Mouse (Mus musculus) kidney, embryonic 15.5 days (tissue): Measurements from ENCODE around the gene Rere. TPM values are rescaled to one million over a fixed set of nuclear protein-coding genes. Genes with fewer than 3 reads are reported as not detected.

ENCODE experiments used
- ATAC-seq: fragments of 200-750 bp; cut with Nextera tagmentation; replicated peaks from 2 replicates; pipeline ENCODE4 v1.8.0; 2017; ENCODE audit warnings: moderate TSS enrichment; ENCODE audit not compliant: low FRiP score
- H3K27ac ChIP-seq: fragments of 300-500 bp; sonication (generic); 2 replicates; pipeline ENCODE4 v1.5.1; 2015; ENCODE audit warnings: mild to moderate bottlenecking, inconsistent platforms
- H3K27me3 ChIP-seq: fragments of 300-500 bp; sonication (generic); 2 replicates; pipeline ENCODE4 v1.6.1; 2015; ENCODE audit warnings: inconsistent platforms
- H3K36me3 ChIP-seq: fragments of 300-500 bp; sonication (generic); 2 replicates; pipeline ENCODE4 v1.6.1; 2015; ENCODE audit warnings: inconsistent platforms
- H3K4me1 ChIP-seq: fragments of 300-500 bp; sonication (generic); 2 replicates; pipeline ENCODE4 v1.6.1; 2015; ENCODE audit warnings: inconsistent platforms
- H3K4me2 ChIP-seq: fragments of 300-500 bp; sonication (generic); 2 replicates; pipeline ENCODE4 v1.6.1; 2015; ENCODE audit warnings: moderate library complexity, mild to moderate bottlenecking, inconsistent platforms
- H3K4me3 ChIP-seq: fragments of 300-500 bp; sonication (generic); replicated peaks from 2 replicates; pipeline ENCODE4 v1.5.1; 2015; ENCODE audit warnings: mild to moderate bottlenecking, inconsistent platforms
- H3K9ac ChIP-seq: fragments of 300-500 bp; sonication (generic); 2 replicates; pipeline ENCODE4 v1.6.1; 2015; ENCODE audit warnings: mild to moderate bottlenecking, inconsistent platforms
- H3K9me3 ChIP-seq: fragments of 300-500 bp; sonication (generic); replicated peaks from 2 replicates; pipeline ENCODE4 v1.6.1; 2016; ENCODE audit warnings: inconsistent platforms
- WGBS: fragments of 180-500 bp; shearing (Covaris S2); methylation state at CpG from one replicate; pipeline ENCODE4 v1.1.7; 2015; ENCODE audit warnings: mixed read lengths; 5-methylcytosine and 5-hydroxymethylcytosine counted together
- polyA plus RNA-seq: library from polyadenylated mRNA; unstranded; fragments of >200 nt; fragmentation: Nextera tagmentation; extraction: Ambion mirVana; gene quantifications from 2 replicates; pipeline ENCODE4 v1.2.1, GENCODE M21; 2015

The Rere gene
- polyA plus RNA-seq, 1 experiment from 2014 or later, result 35.1 TPM

GRCm38 (mm10) chr4:150575363-150576092 lies 294.1 kb downstream of the Rere start:
- H3K4me3 ChIP-seq, result no peak overlapping the region
- no peak overlapping the region for H3K4me2 ChIP-seq
- WGBS, result 67% methylated on average over 3 of the region's 3 CpGs
- H3K27me3 ChIP-seq, result no peaks in the 10 kb centered on the region
- H3K36me3 ChIP-seq, result peaks cover 57% of the 10 kb centered on the region
- peaks cover 51% of the 10 kb centered on the region for H3K4me1 ChIP-seq
- ATAC-seq, result peak; percentile 63
- peak overlapping the region; percentile 78 for H3K27ac ChIP-seq
- H3K9me3 ChIP-seq, result no peaks in the 10 kb centered on the region
- H3K9ac ChIP-seq, result no peak overlapping the region

GRCm38 (mm10) chr4:150576339-150576738 lies 294.9 kb downstream of the Rere start:
- H3K27ac ChIP-seq, result peak overlapping the region; percentile 78
- H3K4me2 ChIP-seq, result no peak overlapping the region
- H3K36me3 ChIP-seq, result peaks cover 62% of the 10 kb centered on the region
- no peaks in the 10 kb centered on the region for H3K9me3 ChIP-seq
- no peak overlapping the region for H3K9ac ChIP-seq
- H3K4me1 ChIP-seq, result peaks cover 49% of the 10 kb centered on the region
- no peak overlapping the region for H3K4me3 ChIP-seq
- WGBS, result 73% methylated on average over 3 of the region's 3 CpGs
- ATAC-seq, result no peak
- H3K27me3 ChIP-seq, result no peaks in the 10 kb centered on the region

- Histone ChIP-seq H3K27ac (no peak overlapping the region), H3K27me3 (no peaks in the 10 kb centered on the region), H3K36me3 (peaks cover 53% of the 10 kb centered on the region), H3K9me3 (no peaks in the 10 kb centered on the region), H3K9ac (no peak overlapping the region), H3K4me3 (no peak overlapping the region), H3K4me2 (no peak overlapping the region), H3K4me1 (peaks cover 52% of the 10 kb centered on the region)
- no peak for ATAC-seq
- WGBS, result 95% methylated on average over 3 of the region's 3 CpGs
Observed at GRCm38 (mm10) chr4:150578021-150578420, 296.6 kb downstream of the Rere start.

- no peak for ATAC-seq
- H3K4me1 ChIP-seq, result peaks cover 63% of the 10 kb centered on the region
- H3K4me3 ChIP-seq, result no peak overlapping the region
- no peaks in the 10 kb centered on the region for H3K9me3 ChIP-seq
- 50% methylated on average over 10 of the region's 10 CpGs for WGBS
- no peak overlapping the region for H3K4me2 ChIP-seq
- no peaks in the 10 kb centered on the region for H3K27me3 ChIP-seq
- no peak overlapping the region for H3K9ac ChIP-seq
- peak overlapping the region; percentile 93 for H3K27ac ChIP-seq
- H3K36me3 ChIP-seq, result peaks cover 22% of the 10 kb centered on the region
Observed at GRCm38 (mm10) chr4:150581931-150582723, 300.7 kb downstream of the Rere start.

GRCm38 (mm10) chr4:150582966-150583776 lies 301.7 kb downstream of the Rere start:
- Histone ChIP-seq H3K27me3 (no peaks in the 10 kb centered on the region), H3K4me1 (peaks cover 73% of the 10 kb centered on the region), H3K4me2 (peak overlapping the region; percentile 42), H3K9me3 (no peaks in the 10 kb centered on the region), H3K36me3 (peaks cover 18% of the 10 kb centered on the region), H3K4me3 (no peak overlapping the region), H3K9ac (0 out of 2 replicates have a peak overlapping the region, but pooled peaks have one; percentile 4), H3K27ac (peak overlapping the region; percentile 93)
- 7% methylated on average over 13 of the region's 13 CpGs for WGBS
- ATAC-seq, result peak; percentile 76

GRCm38 (mm10) chr4:150583777-150584135 lies 302.3 kb downstream of the Rere start:
- peak; percentile 67 for ATAC-seq
- peaks cover 76% of the 10 kb centered on the region for H3K4me1 ChIP-seq
- H3K4me2 ChIP-seq, result peak overlapping the region; percentile 42
- 0 out of 2 replicates have a peak overlapping the region, but pooled peaks have one; percentile 4 for H3K9ac ChIP-seq
- H3K4me3 ChIP-seq, result no peak overlapping the region
- peak overlapping the region; percentile 93 for H3K27ac ChIP-seq
- no peaks in the 10 kb centered on the region for H3K9me3 ChIP-seq
- peaks cover 14% of the 10 kb centered on the region for H3K36me3 ChIP-seq
- 19% methylated on average over 3 of the region's 3 CpGs for WGBS
- H3K27me3 ChIP-seq, result no peaks in the 10 kb centered on the region

- Histone ChIP-seq H3K9me3 (no peaks in the 10 kb centered on the region), H3K4me1 (peaks cover 97% of the 10 kb centered on the region), H3K9ac (no peak overlapping the region), H3K36me3 (peaks cover 2% of the 10 kb centered on the region; the same call in 1 of the 2 replicates), H3K27ac (0 out of 2 replicates have a peak overlapping the region, but pooled peaks have one; percentile 93), H3K4me3 (no peak overlapping the region), H3K4me2 (no peak overlapping the region), H3K27me3 (no peaks in the 10 kb centered on the region)
- no peak for ATAC-seq
- 87% methylated on average over 2 of the region's 2 CpGs for WGBS
Observed at GRCm38 (mm10) chr4:150585800-150586199, 304.4 kb downstream of the Rere start.

GRCm38 (mm10) chr4:150586275-150586674 lies 304.8 kb downstream of the Rere start:
- no peak for ATAC-seq
- H3K9ac ChIP-seq, result no peak overlapping the region
- no peaks in the 10 kb centered on the region for H3K36me3 ChIP-seq
- H3K9me3 ChIP-seq, result no peaks in the 10 kb centered on the region
- H3K4me2 ChIP-seq, result no peak overlapping the region
- no peak overlapping the region for H3K4me3 ChIP-seq
- peaks cover 97% of the 10 kb centered on the region for H3K4me1 ChIP-seq
- H3K27ac ChIP-seq, result 0 out of 2 replicates have a peak overlapping the region, but pooled peaks have one; percentile 57
- WGBS, result 66% methylated on average over 5 of the region's 5 CpGs
- no peaks in the 10 kb centered on the region for H3K27me3 ChIP-seq

- no peak for ATAC-seq
- Histone ChIP-seq H3K4me1 (peaks cover 97% of the 10 kb centered on the region), H3K9ac (no peak overlapping the region), H3K9me3 (no peaks in the 10 kb centered on the region), H3K27ac (peak overlapping the region; percentile 57), H3K4me2 (no peak overlapping the region), H3K27me3 (no peaks in the 10 kb centered on the region), H3K36me3 (no peaks in the 10 kb centered on the region), H3K4me3 (no peak overlapping the region)
- WGBS, result 66% methylated on average over 8 of the region's 8 CpGs
Observed at GRCm38 (mm10) chr4:150587597-150588299, 306.3 kb downstream of the Rere start.

- H3K4me2 ChIP-seq, result no peak overlapping the region
- no peak overlapping the region for H3K4me3 ChIP-seq
- no peaks in the 10 kb centered on the region for H3K27me3 ChIP-seq
- WGBS, result 34% methylated on average over 2 of the region's 2 CpGs
- H3K9me3 ChIP-seq, result no peaks in the 10 kb centered on the region
- peaks cover 97% of the 10 kb centered on the region for H3K4me1 ChIP-seq
- no peaks in the 10 kb centered on the region for H3K36me3 ChIP-seq
- ATAC-seq, result no peak
- peak overlapping the region; percentile 45 for H3K27ac ChIP-seq
- no peak overlapping the region for H3K9ac ChIP-seq
Observed at GRCm38 (mm10) chr4:150588300-150588621, 306.8 kb downstream of the Rere start.

GRCm38 (mm10) chr4:150590621-150591282 lies 309.3 kb downstream of the Rere start:
- Histone ChIP-seq H3K27me3 (no peaks in the 10 kb centered on the region), H3K9ac (no peak overlapping the region), H3K9me3 (no peaks in the 10 kb centered on the region), H3K4me1 (peaks cover 89% of the 10 kb centered on the region), H3K36me3 (0 out of 2 replicates have a peak, but pooled peaks cover 3% of the 10 kb centered on the region), H3K4me2 (peak overlapping the region; percentile 14; the same call in 1 of the 2 replicates), H3K4me3 (no peak overlapping the region), H3K27ac (peak overlapping the region; percentile 86)
- no peak for ATAC-seq
- WGBS, result 20% methylated on average over 3 of the region's 3 CpGs
